Mouse (Mus musculus): ENCODE data around the gene Lcn10.
"Not testable (repeated sequence)": the region's sequence is repeated elsewhere in the genome, so short reads cannot be mapped to it uniquely, and the experiment has no call there.

DNA sequence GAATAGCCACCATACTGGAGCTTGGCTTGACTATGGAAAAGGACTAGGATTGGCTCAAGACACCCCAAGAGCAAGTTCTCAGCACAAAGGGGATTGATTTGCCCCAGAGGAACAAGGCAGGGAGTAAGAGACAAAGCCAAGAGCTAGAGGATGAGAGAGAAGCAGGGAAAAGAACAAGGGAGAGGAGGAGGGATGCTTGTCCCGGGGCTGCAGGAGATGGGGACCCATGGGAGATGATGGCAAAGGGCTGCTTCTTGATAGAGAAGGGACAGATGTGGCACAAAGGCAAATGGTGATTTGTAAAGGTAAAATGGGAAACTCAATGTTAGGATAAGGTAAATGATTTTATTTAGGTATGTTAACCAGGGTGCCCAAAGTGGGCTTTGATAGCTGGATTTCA is 26.5 kb downstream of the Lcn10 start:
- TF ChIP-seq CTCF, POLR2A (IDR thresholded peaks at IDR 0.05; ENCODE audit: extremely low read depth, insufficient read depth, low read length): not testable (repeated sequence)

Data from cortical plate, adult 2 months (tissue).